Mouse (Mus musculus) MEL (cell line): ENCODE results near the gene Klk6. TPM values are rescaled to one million over a fixed set of nuclear protein-coding genes. Genes with fewer than 3 reads are reported as not detected.

ENCODE experiments used
- DNase-seq: peaks from one replicate; pipeline ENCODE4 v3.0.0; 2011; ENCODE audit warnings: low read depth, low spot score
- H3K27ac ChIP-seq: 2 replicates; pipeline ENCODE4 v1.5.1; 2012; ENCODE audit warnings: low read depth, mild to moderate bottlenecking, control low read depth, low read length, moderate library complexity; ENCODE audit not compliant: control insufficient read depth
- H3K27me3 ChIP-seq, 2 experiments: fragments of 150-350 bp in 1 of 2; sonication (generic) in 1 of 2; 2 replicates each; pipeline ENCODE4 v1.6.1; 2012; ENCODE audit warnings: low read length in 2 of 2, mild to moderate bottlenecking in 2 of 2, improper control_type of control experiment in 1 of 2, moderate library complexity in 1 of 2; ENCODE audit not compliant: insufficient read depth in 2 of 2, control insufficient read depth in 1 of 2
- H3K36me3 ChIP-seq, 2 experiments: 2 replicates each; pipeline ENCODE4 v1.6.1; 2012 to 2014; ENCODE audit warnings: low read length in 2 of 2, improper control_type of control experiment in 1 of 2, inconsistent platforms in 1 of 2, mild to moderate bottlenecking in 1 of 2; ENCODE audit not compliant: insufficient read depth in 2 of 2, control insufficient read depth in 1 of 2
- H3K4me1 ChIP-seq, 2 experiments: fragments of 150-350 bp in 1 of 2; sonication (generic) in 1 of 2; 2 replicates each; pipeline ENCODE4 v1.6.1; 2012; ENCODE audit warnings: low read length in 2 of 2, improper control_type of control experiment in 1 of 2, mild to moderate bottlenecking in 1 of 2; ENCODE audit not compliant: insufficient read depth in 2 of 2, control insufficient read depth in 1 of 2
- H3K4me3 ChIP-seq, 2 experiments: fragments of 150-350 bp in 1 of 2; sonication (generic) in 1 of 2; 2 replicates each; pipeline ENCODE4 v1.5.1; 2012; ENCODE audit warnings: low read depth in 2 of 2, low read length in 2 of 2, mild to moderate bottlenecking in 2 of 2, moderate library complexity in 2 of 2, control low read depth in 1 of 2, improper control_type of control experiment in 1 of 2; ENCODE audit not compliant: control insufficient read depth in 1 of 2, insufficient read depth in 1 of 2
- H3K79me2 ChIP-seq: 2 replicates; pipeline ENCODE4 v1.6.1; 2012; ENCODE audit warnings: mild to moderate bottlenecking, low read length, moderate library complexity; ENCODE audit not compliant: control insufficient read depth, poor library complexity, insufficient read depth
- H3K9ac ChIP-seq: 2 replicates; pipeline ENCODE4 v1.6.1; 2012; ENCODE audit warnings: low read depth, mild to moderate bottlenecking, control low read depth, low read length, moderate library complexity; ENCODE audit not compliant: control insufficient read depth, poor library complexity, severe bottlenecking
- H3K9me3 ChIP-seq: fragments of 150-350 bp; sonication (generic); replicated peaks from 2 replicates; pipeline ENCODE4 v1.6.1; 2012; ENCODE audit warnings: mild to moderate bottlenecking, low read length, improper control_type of control experiment, moderate library complexity; ENCODE audit not compliant: insufficient read depth
- CHD2 ChIP-seq: IDR thresholded peaks from 2 replicates; pipeline ENCODE4 v1.6.1; 2011; ENCODE audit warnings: low read length, improper control_type of control experiment
- EP300 ChIP-seq, 2 experiments: IDR thresholded peaks; 2 replicates each; pipeline ENCODE4 v1.6.1; 2011; ENCODE audit warnings: improper control_type of control experiment in 2 of 2, low read length in 2 of 2, low read depth in 1 of 2, mild to moderate bottlenecking in 1 of 2
- GABPA ChIP-seq: IDR thresholded peaks from 2 replicates; pipeline ENCODE4 v1.6.1; 2012; ENCODE audit warnings: low read depth, mild to moderate bottlenecking, inconsistent platforms, low read length, improper control_type of control experiment, moderate library complexity
- GATA1 ChIP-seq: IDR thresholded peaks from 2 replicates; pipeline ENCODE4 v1.6.1; 2011; ENCODE audit warnings: low read depth, low read length, improper control_type of control experiment
- JUND ChIP-seq: IDR thresholded peaks from 2 replicates; pipeline ENCODE4 v1.6.1; 2011; ENCODE audit warnings: low read depth, mild to moderate bottlenecking, improper control_type of control experiment, low read length
- MAFK ChIP-seq: IDR thresholded peaks from 2 replicates; pipeline ENCODE4 v1.6.1; 2011; ENCODE audit warnings: low read depth, mild to moderate bottlenecking, low read length, improper control_type of control experiment, borderline replicate concordance
- MAZ ChIP-seq: IDR thresholded peaks from 2 replicates; pipeline ENCODE4 v1.6.1; 2012; ENCODE audit warnings: low read depth, mild to moderate bottlenecking, inconsistent platforms, low read length, improper control_type of control experiment
- MEF2A ChIP-seq: IDR thresholded peaks from 2 replicates; pipeline ENCODE4 v1.6.1; 2014; ENCODE audit warnings: low read depth, mild to moderate bottlenecking, inconsistent platforms, low read length, improper control_type of control experiment; ENCODE audit not compliant: poor library complexity, insufficient replicate concordance, severe bottlenecking; ENCODE audit errors: extremely low read depth
- MXI1 ChIP-seq: IDR thresholded peaks from 2 replicates; pipeline ENCODE4 v1.6.1; 2011; ENCODE audit warnings: mild to moderate bottlenecking, low read depth, low read length, improper control_type of control experiment
- POLR2A ChIP-seq, 2 experiments: IDR thresholded peaks; 2 replicates each; pipeline ENCODE4 v1.6.1; 2011 to 2012; ENCODE audit warnings: low read length in 2 of 2, mild to moderate bottlenecking in 2 of 2, control low read depth in 1 of 2, improper control_type of control experiment in 1 of 2, low read depth in 1 of 2, moderate library complexity in 1 of 2; ENCODE audit not compliant: control insufficient read depth in 1 of 2, insufficient read depth in 1 of 2, poor library complexity in 1 of 2
- POLR2AphosphoS2 ChIP-seq: IDR thresholded peaks from 2 replicates; pipeline ENCODE4 v1.6.1; 2011; ENCODE audit warnings: low read length, improper control_type of control experiment
- RAD21 ChIP-seq: IDR thresholded peaks from 2 replicates; pipeline ENCODE4 v1.6.1; 2011; ENCODE audit warnings: mild to moderate bottlenecking, low read depth, low read length, improper control_type of control experiment
- SIN3A ChIP-seq: IDR thresholded peaks from 2 replicates; pipeline ENCODE4 v1.6.1; 2012; ENCODE audit warnings: low read length, improper control_type of control experiment, inconsistent platforms
- SMC3 ChIP-seq: IDR thresholded peaks from 2 replicates; pipeline ENCODE4 v1.6.1; 2011; ENCODE audit warnings: low read depth, low read length, improper control_type of control experiment
- TBP ChIP-seq: IDR thresholded peaks from 2 replicates; pipeline ENCODE4 v1.8.0; 2011; ENCODE audit warnings: low read depth, low read length, improper control_type of control experiment
- TCF12 ChIP-seq: IDR thresholded peaks from 2 replicates; pipeline ENCODE4 v1.6.1; 2014; ENCODE audit warnings: low read depth, mild to moderate bottlenecking, inconsistent platforms, low read length, improper control_type of control experiment, moderate library complexity
- USF1 ChIP-seq: IDR thresholded peaks from 2 replicates; pipeline ENCODE4 v1.6.1; 2014; ENCODE audit warnings: low read depth, mild to moderate bottlenecking, inconsistent platforms, low read length, improper control_type of control experiment, moderate library complexity
- USF2 ChIP-seq, 2 experiments: IDR thresholded peaks; 2 replicates each; pipeline ENCODE4 v1.6.1; 2011 to 2012; ENCODE audit warnings: improper control_type of control experiment in 2 of 2, low read length in 2 of 2, borderline replicate concordance in 1 of 2, inconsistent platforms in 1 of 2, low read depth in 1 of 2, mild to moderate bottlenecking in 1 of 2; ENCODE audit not compliant: insufficient read depth in 1 of 2
- ZKSCAN1 ChIP-seq: IDR thresholded peaks from 2 replicates; pipeline ENCODE4 v1.6.1; 2012; ENCODE audit warnings: low read depth, mild to moderate bottlenecking, inconsistent platforms, low read length, improper control_type of control experiment, moderate library complexity
- ZNF384 ChIP-seq: IDR thresholded peaks from 2 replicates; pipeline ENCODE4 v1.6.1; 2012; ENCODE audit warnings: low read depth, mild to moderate bottlenecking, inconsistent platforms, low read length, improper control_type of control experiment
- polyA plus RNA-seq, 2 experiments: library from polyadenylated mRNA; stranded (reverse) in 1 of 2; unstranded in 1 of 2; fragments of >175 nt in 1 of 2; fragments of >200 nt in 1 of 2; gene quantifications; 2 replicates each; pipeline versions ENCODE4 v1.2.1 to v1.2.4; 2012; ENCODE audit warnings: low replicate concordance in 2 of 2, low read depth in 1 of 2; ENCODE audit not compliant: insufficient read length in 2 of 2, insufficient read depth in 1 of 2, missing spikeins in 1 of 2
- total RNA-seq: library from RNA; depleted of rRNA; stranded (reverse); fragments of 300-350 nt; gene quantifications from 2 replicates; pipeline ENCODE4 v1.2.3, GENCODE M21; 2012

The Klk6 gene
- total and polyA plus RNA-seq, 3 experiments, result not detected

GRCm38 (mm10) chr7:43780241-43780640 is 44.1 kb upstream of the Klk6 start:
- Histone ChIP-seq H3K27ac (no peak overlapping the region), H3K4me3 (no peak overlapping the region), H3K9ac (no peak overlapping the region), H3K36me3 (no peaks in the 10 kb centered on the region), H3K79me2 (no peaks in the 10 kb centered on the region), H3K4me1 (no peaks in the 10 kb centered on the region), H3K9me3 (no peaks in the 10 kb centered on the region), H3K27me3 (no peaks in the 10 kb centered on the region; a peak in 1 of 4 replicates)
- TF ChIP-seq GABPA (no peak), USF1 (no peak), CHD2 (no peak), MXI1 (no peak), TBP (no peak), MAFK (no peak), SIN3A (no peak), MAZ (no peak), MEF2A (no peak), ZNF384 (no peak), JUND (no peak), GATA1 (no peak), EP300 (IDR thresholded peaks at IDR 0.05; ENCODE audit: low read depth in 1 of 2, low read length in 2 of 2) (no peak)
- DNase-seq, result no peak

GRCm38 (mm10) chr7:43780746-43781145 is 43.6 kb upstream of the Klk6 start, which contains the start of gene Klk10:
Gene Klk10 (plus strand): TSS chr7:43781035.
- no peaks in the 10 kb centered on the region for H3K79me2 ChIP-seq
- H3K4me1 ChIP-seq, result no peaks in the 10 kb centered on the region
- no peak for DNase-seq
- H3K27ac ChIP-seq, result no peak within 1 kb of the TSS
- H3K36me3 ChIP-seq, result no peaks in the 10 kb centered on the region
- no peak within 1 kb of the TSS for H3K9ac ChIP-seq
- no peaks in the 10 kb centered on the region for H3K9me3 ChIP-seq
- no peaks in the 10 kb centered on the region; a peak in 1 of 4 replicates for H3K27me3 ChIP-seq
- no peak for TF ChIP-seq MAZ
- no peak for TF ChIP-seq USF1
- TF ChIP-seq USF2 (IDR thresholded peaks at IDR 0.05; ENCODE audit: borderline replicate concordance in 1 of 2, insufficient read depth in 1 of 2, low read depth in 1 of 2, low read length in 2 of 2), result no peak
- TF ChIP-seq POLR2AphosphoS2, result no peak
- no peak for TF ChIP-seq POLR2A (IDR thresholded peaks at IDR 0.05; ENCODE audit: control insufficient read depth in 1 of 2, insufficient read depth in 1 of 2, low read depth in 1 of 2, low read length in 2 of 2, poor library complexity in 1 of 2)
- TF ChIP-seq RAD21, result no peak
- TF ChIP-seq MEF2A, result no peak
- TF ChIP-seq JUND, result no peak
- no peak for TF ChIP-seq SMC3
- TF ChIP-seq TCF12, result no peak
- TF ChIP-seq MAFK, result no peak
- TF ChIP-seq ZKSCAN1, result no peak
- TF ChIP-seq, all 39 proteins: peak for 0
- no peak within 1 kb of the TSS for H3K4me3 ChIP-seq
